Mouse (Mus musculus) Patski (cell line): Measurements from ENCODE around the gene 4933402J07Rik. TPM values are rescaled to one million over a fixed set of nuclear protein-coding genes. Genes with fewer than 3 reads are reported as not detected.

ENCODE experiments used
- ATAC-seq: fragments of 100-300 bp; one replicate; pipeline ENCODE4 v1.8.0; 2021
- CTCF ChIA-PET: fragments of 350-600 bp; sonication (Branson Sonifier 250); formaldehyde crosslinking; loops from one replicate; lab custom pipeline; 2022; ENCODE audit warnings: inconsistent platforms; lab: Charles Lee
- POLR2A ChIA-PET: fragments of 350-600 bp; sonication (Branson Sonifier 250); formaldehyde crosslinking; loops from one replicate; lab custom pipeline; 2022; ENCODE audit warnings: antibody characterized with exemption, inconsistent platforms; lab: Charles Lee
- DNase-seq: peaks from one replicate; pipeline ENCODE4 v3.0.0-alpha.2; 2011; ENCODE audit warnings: low read depth, low spot score
- H3K27me3 ChIP-seq: fragments of 371-371 bp; one replicate; pipeline ENCODE4 v1.5.1; 2021
- CTCF ChIP-seq: fragments of 100-300 bp; IDR thresholded peaks from one replicate; pipeline ENCODE4 v1.5.1; 2021
- in situ Hi-C: fragments of 300-500 bp; cut with MboI; formaldehyde crosslinking; loops from 3 replicates; pipeline ENCODE4 v1.11.1; 2018; ENCODE audit warnings: low pct_unique_long_range_greater_than_20kb, mixed read lengths
- polyA plus RNA-seq: library from polyadenylated mRNA; unstranded; gene quantifications from one replicate; pipeline ENCODE4 v1.2.3, GENCODE M21; 2021

The 4933402J07Rik gene
- not detected for polyA plus RNA-seq

DNA sequence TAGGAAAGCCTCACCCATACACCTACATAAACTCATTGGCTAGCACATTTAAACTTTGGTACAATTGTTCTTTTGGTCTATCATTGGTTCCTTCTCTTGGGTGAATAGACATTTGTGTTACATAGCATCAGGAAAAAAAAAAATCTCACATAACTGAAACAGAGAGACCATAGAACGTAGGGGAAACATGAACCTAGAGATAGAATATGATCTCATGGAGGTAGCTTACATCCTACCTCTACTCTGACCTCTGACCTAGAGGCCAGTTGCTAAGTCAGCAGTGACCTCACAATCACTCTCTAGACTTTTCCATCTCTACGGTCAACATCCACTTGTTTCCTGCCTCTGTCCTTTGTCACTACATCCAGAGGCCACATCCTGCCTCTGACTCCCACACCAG, at the start of gene 4933402J07Rik:
Gene 4933402J07Rik (plus strand): TSS at position 301 of the 400 bp plus-strand sequence.
- CTCF ChIA-PET, result no interaction called here
- no peak for TF ChIP-seq CTCF
- POLR2A ChIA-PET, result no interaction called here

DNA sequence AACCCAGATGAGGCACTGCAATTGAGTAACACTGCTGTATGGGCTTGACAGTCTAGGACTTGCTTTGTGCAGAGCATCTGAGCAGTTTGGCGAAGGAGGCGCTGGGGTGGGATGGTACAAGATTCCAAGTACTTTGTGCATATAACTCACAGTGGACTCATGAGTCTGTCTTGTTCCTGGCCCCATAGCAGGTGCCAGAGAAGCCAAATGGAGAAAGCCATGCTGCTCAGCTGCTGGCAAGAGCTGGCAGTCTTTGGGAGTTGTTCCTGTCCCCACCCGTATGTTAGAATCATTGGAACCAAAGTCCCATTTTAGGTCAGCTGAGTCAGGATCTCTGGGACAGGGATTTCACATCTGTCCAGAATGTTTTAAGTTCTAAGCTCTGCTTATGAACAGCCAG, 46.5 kb upstream of the 4933402J07Rik start:
- CTCF ChIA-PET, result no interaction called here
- H3K27me3 ChIP-seq, result no peaks in the 10 kb centered on the region
- DNase-seq (no peak), ATAC-seq (no peak)
- no peak for TF ChIP-seq CTCF
- in situ Hi-C loops, result no loop called here
- POLR2A ChIA-PET, result no interaction called here

More for the DNA sequence above, at the start of gene 4933402J07Rik:
- in situ Hi-C loops, result no loop called here
- ATAC-seq (no peak), DNase-seq (no peak)
- peaks cover 16% of the 10 kb centered on the region for H3K27me3 ChIP-seq

DNA sequence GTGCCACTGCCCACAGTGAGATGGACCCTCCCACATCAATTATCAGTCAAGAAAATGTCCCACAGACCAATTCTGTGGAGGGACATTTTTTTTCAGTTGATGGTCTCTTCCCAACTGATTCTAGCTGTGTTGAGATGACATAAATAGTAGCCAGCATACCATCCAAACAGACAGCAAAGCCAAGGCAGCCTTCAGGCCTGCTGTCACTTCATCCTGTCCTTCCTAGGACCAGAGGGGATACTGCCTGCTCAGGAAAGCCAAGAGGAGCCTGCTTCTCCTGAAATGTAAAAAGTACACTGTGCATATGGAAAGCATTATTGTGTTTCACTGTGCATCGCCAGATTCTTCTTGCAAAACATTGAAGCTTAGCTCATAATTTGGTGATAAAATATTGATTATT, 38.6 kb upstream of the 4933402J07Rik start:
- no peak for TF ChIP-seq CTCF
- in situ Hi-C loops, result no loop called here
- DNase-seq (no peak), ATAC-seq (no peak)
- ChIA-PET CTCF (no interaction called here), POLR2A (no interaction called here)
- H3K27me3 ChIP-seq, result no peaks in the 10 kb centered on the region

DNA sequence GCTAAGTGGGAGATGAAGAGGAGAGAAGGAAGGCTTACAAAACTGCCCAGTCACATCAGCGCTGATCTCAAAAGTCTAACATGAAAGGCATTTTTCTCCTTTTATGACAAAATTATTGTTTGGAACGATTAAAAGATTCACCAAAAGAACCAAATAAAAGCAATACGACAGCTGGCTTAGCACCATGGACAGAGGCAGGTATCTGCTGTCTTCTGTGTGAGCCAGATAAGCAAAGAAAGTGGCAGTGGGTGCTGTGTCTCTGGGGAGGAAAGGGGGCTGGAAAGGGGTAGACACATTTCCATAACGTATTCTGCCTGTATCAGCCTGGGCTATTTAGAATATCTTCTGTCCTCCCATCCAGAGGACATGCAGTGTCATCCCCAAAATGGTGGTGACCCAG, 32.5 kb upstream of the 4933402J07Rik start:
- POLR2A ChIA-PET, result no interaction called here
- CTCF ChIA-PET, result no interaction called here
- no peak for DNase-seq
- no peak for TF ChIP-seq CTCF
- no peak for ATAC-seq
- in situ Hi-C loops, result no loop called here
- peaks cover 14% of the 10 kb centered on the region for H3K27me3 ChIP-seq

DNA sequence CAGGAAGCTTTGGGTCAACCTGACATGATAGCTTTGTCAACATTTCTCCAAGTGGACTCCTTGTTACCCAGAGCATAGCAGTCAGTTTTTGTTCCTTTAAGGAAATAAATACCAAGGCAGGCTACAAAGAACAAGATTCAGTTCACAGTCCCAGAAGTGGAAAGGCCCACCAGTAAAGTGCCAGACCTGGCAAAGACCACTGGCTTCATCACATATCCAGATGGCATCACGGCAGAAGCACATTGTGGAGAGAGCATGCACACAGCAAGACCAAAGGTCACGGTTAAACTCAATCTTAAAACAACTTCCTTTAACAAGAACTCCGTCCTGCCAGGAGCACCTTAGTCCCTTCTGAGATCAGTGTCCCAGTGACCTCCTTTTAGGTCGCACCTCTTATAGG, 30.2 kb upstream of the 4933402J07Rik start:
- DNase-seq, result no peak
- POLR2A ChIA-PET, result no interaction called here
- in situ Hi-C loops, result no loop called here
- H3K27me3 ChIP-seq, result peaks cover 19% of the 10 kb centered on the region
- ATAC-seq, result no peak
- CTCF ChIA-PET, result no interaction called here
- no peak for TF ChIP-seq CTCF

DNA sequence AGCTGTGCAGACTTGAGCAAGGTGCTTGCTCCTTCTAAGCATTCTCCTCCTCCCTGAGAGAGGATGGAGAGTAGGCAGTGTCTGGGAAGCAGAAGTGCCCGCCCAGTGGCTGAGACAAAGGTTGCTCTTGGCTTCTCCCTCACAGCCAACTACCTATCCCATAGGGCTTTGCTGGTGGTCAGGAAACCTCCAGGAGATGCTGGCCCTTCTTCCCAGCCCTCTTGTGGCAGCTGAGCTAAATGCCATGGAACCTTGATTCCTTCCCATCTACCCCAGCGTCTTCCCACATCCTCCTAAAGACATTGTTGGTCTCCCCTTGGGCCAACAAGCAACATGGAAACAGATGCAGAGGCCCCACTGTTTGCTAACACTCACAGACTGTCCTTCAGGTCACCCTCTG, 28.8 kb upstream of the 4933402J07Rik start:
- ChIA-PET CTCF (interaction anchor here (3.4 kb wide), 1 partner anchor 599 kb away, joined by 18 read pairs; no protein-coding TSS in a partner anchor), POLR2A (no interaction called here)
- in situ Hi-C loops, result loop anchor here (5.0 kb wide), 1 partner anchor 603 kb away; no protein-coding TSS in a partner anchor
- DNase-seq (no peak), ATAC-seq (no peak)
- TF ChIP-seq CTCF, result no peak
- H3K27me3 ChIP-seq, result peaks cover 29% of the 10 kb centered on the region

DNA sequence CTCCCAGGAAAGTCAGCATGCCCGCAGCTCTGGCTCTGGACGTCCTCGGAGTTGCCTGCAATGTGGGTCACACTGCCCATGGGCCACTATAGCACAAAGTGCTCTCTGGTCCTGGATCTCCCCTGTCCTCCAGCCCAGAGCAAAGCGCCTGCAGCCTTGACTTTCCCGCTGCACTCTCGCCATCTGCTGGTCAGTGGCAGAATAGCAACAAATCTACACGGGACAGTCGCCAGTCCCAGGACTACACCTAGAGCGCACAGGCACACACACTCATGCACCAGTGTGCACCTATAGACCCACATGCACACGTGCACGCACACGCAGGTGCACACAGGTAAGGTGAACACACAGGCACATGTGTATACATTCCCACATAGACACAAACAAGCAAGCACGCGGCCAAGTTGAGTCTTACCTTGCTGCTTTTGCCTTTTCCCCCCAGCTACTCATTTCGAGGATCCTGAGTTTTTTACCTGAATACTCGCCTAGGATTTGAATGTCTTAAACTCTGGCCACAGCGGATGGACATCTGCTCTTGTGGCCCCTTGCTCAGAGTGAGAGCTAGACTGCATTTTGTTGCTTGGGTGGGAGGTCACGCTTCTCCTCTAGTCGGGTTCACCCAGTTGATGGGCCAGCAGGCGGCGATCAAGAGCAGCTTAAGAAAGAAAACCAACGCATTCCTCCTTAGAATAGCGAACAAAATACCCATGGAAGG, 26.9 kb upstream of the 4933402J07Rik start:
- ChIA-PET POLR2A (interaction anchor here (0.6 kb wide), 1 partner anchor 935 kb away, joined by 4 read pairs; no protein-coding TSS in a partner anchor), CTCF (interaction anchor here (0.7 to 3.4 kb wide), 13 partner anchors 9 to 605 kb away, joined by 3 to 18 read pairs (median 3); no protein-coding TSS in a partner anchor)
- in situ Hi-C loops, result loop anchor here (5.0 kb wide), 1 partner anchor 604 kb away; no protein-coding TSS in a partner anchor
- ATAC-seq (peak; percentile 88), DNase-seq (no peak)
- peak; percentile 88 for TF ChIP-seq CTCF
- H3K27me3 ChIP-seq, result peaks cover 41% of the 10 kb centered on the region

DNA sequence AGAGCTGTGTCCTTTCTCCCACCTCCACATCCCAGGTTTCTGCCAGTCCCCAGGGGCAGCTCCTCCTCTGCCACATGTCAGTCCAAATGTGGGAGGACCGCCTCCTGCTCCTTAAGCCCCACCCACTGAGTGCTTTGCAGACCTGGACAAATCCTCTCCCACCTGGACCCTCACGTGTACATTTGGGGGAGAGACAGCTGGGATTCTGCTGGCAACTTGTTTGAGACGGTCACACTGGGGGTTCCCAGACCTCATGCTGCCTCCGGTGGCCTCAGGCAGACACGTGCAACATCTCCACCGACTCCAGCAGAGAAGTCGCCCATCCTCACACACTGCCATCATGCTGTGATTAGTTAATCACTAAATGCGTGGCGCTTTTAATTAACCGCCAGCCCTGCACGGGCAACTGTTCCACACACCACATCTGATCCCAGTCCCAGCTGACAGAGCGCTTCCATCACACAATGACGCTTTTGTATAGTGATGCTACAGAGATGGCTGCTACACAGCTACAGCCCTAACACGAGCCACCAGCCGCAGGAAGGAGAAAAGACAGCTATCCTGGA, 23.7 kb upstream of the 4933402J07Rik start:
- POLR2A ChIA-PET, result no interaction called here
- in situ Hi-C loops, result loop anchor here (5.0 kb wide), 1 partner anchor 608 kb away; no protein-coding TSS in a partner anchor

DNA sequence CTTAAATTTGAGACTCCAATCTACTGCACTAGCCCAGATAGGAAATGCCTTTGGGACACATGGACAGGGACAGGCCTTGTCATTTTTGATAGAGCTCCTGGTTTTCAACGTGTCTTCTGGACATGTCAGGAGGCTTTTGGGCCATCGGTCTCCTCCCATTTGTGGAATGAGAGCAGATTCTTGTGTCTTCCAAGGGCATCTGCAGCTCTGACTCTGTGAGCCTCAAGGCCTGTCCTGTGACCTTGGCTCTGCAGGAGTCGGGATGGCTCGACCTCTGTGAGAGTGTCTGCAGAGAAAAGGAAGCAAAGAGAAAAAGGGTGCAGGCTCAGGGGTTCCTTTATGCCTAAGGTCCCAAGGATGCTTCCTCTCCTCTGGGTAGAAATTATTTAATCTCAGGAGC, 13.8 kb upstream of the 4933402J07Rik start:
- TF ChIP-seq CTCF, result no peak
- in situ Hi-C loops, result no loop called here
- ChIA-PET CTCF (no interaction called here), POLR2A (no interaction called here)
- H3K27me3 ChIP-seq, result peaks cover 6% of the 10 kb centered on the region
- no peak for DNase-seq
- ATAC-seq, result no peak

More for the DNA sequence above, 23.7 kb upstream of the 4933402J07Rik start:
- H3K27me3 ChIP-seq, result peaks cover 41% of the 10 kb centered on the region
- no peak for ATAC-seq
- CTCF ChIA-PET, result no interaction called here
- no peak for DNase-seq
- TF ChIP-seq CTCF, result no peak

DNA sequence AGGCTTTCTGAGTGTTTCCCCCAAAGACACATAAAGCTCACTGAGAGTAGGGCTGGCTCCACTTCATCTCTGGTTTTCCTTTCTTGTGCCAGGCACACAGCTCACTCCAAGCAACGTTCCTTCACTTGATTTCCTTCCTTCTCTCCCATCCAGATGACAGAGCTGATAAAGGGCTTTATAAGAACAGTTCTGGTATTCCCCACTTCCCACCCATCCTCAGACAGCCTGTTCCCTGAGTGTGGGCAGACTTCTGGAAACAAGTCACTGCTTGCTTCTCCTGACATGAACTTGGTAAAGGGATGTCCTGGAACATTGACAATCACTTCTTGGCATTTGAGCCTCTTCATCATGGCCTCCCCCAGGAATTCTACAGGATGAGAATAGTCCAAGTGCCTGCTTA, 10.9 kb upstream of the 4933402J07Rik start:
- H3K27me3 ChIP-seq, result peaks cover 6% of the 10 kb centered on the region
- in situ Hi-C loops, result no loop called here
- TF ChIP-seq CTCF, result no peak
- CTCF ChIA-PET, result interaction anchor here (0.8 kb wide), 1 partner anchor 17 kb away, joined by 3 read pairs; no protein-coding TSS in a partner anchor
- ATAC-seq (no peak), DNase-seq (no peak)
- POLR2A ChIA-PET, result no interaction called here

DNA sequence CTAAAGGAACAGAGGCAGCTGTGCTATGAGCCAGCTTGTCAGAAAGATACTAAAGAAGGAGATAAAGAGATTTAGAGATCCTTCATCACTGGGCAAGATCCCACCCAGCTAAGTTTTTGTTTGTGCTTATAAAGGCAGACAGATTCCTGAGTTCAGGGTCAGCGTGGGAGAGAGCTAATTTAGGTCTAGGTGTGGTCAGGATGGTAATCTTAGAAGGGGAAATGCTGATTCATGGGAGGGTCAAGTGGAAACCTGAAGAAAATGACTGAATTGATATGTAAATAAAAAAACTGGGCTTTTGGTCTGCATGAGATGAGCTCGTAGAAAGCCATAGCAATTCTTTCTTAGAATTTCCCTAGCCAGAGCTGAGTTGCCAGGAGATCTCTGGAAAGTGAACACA, 2.9 kb upstream of the 4933402J07Rik start:
- in situ Hi-C loops, result no loop called here
- no peak for DNase-seq
- ChIA-PET POLR2A (no interaction called here), CTCF (no interaction called here)
- no peak for TF ChIP-seq CTCF
- ATAC-seq, result no peak
- peaks cover 20% of the 10 kb centered on the region for H3K27me3 ChIP-seq
